Mouse (Mus musculus) liver, embryonic 12.5 days (tissue): ENCODE data around the gene Taf6. TPM values are rescaled to one million over a fixed set of nuclear protein-coding genes. Genes with fewer than 3 reads are reported as not detected.

Experiments
- ATAC-seq: fragments of 200-750 bp; cut with Nextera tagmentation; 2 replicates; pipeline ENCODE4 v1.8.0; 2017; ENCODE audit warnings: moderate number of reproducible peaks, mild to moderate bottlenecking, moderate library complexity
- H3K27ac ChIP-seq: fragments of 300-500 bp; sonication (generic); 2 replicates; pipeline ENCODE4 v1.5.1; 2016; ENCODE audit warnings: mild to moderate bottlenecking
- H3K27me3 ChIP-seq: fragments of 300-500 bp; sonication (generic); replicated peaks from 2 replicates; pipeline ENCODE4 v1.6.1; 2016; ENCODE audit warnings: mild to moderate bottlenecking, moderate library complexity
- H3K36me3 ChIP-seq: fragments of 300-500 bp; sonication (generic); 2 replicates; pipeline ENCODE4 v1.6.1; 2016; ENCODE audit warnings: mild to moderate bottlenecking, moderate library complexity
- H3K4me1 ChIP-seq: fragments of 300-500 bp; sonication (generic); 2 replicates; pipeline ENCODE4 v1.6.1; 2016
- H3K4me2 ChIP-seq: fragments of 300-500 bp; sonication (generic); 2 replicates; pipeline ENCODE4 v1.6.1; 2016; ENCODE audit warnings: mild to moderate bottlenecking, moderate library complexity
- H3K4me3 ChIP-seq: fragments of 300-500 bp; sonication (generic); 2 replicates; pipeline ENCODE4 v1.5.1; 2016; ENCODE audit warnings: mild to moderate bottlenecking, moderate library complexity
- H3K9ac ChIP-seq: fragments of 300-500 bp; sonication (generic); 2 replicates; pipeline ENCODE4 v1.6.1; 2016; ENCODE audit warnings: mild to moderate bottlenecking, moderate library complexity
- H3K9me3 ChIP-seq: fragments of 300-500 bp; sonication (generic); replicated peaks from 2 replicates; pipeline ENCODE4 v1.6.1; 2016; ENCODE audit warnings: mild to moderate bottlenecking, moderate library complexity
- WGBS: fragments of 180-500 bp; shearing (Covaris S2); methylation state at CpG from one replicate; pipeline ENCODE4 v1.1.7; 2016; ENCODE audit not compliant: insufficient replicate concordance; 5-methylcytosine and 5-hydroxymethylcytosine counted together
- polyA plus RNA-seq: library from polyadenylated mRNA; unstranded; fragments of >200 nt; fragmentation: Nextera tagmentation; extraction: Ambion mirVana; gene quantifications from 2 replicates; pipeline ENCODE4 v1.2.1, GENCODE M21; 2016

Taf6 gene
- polyA plus RNA-seq, 1 experiment from 2014 or later: 58.2 TPM

GRCm38 (mm10) chr5:138163610-138164009 is 23.6 kb downstream of the Taf6 start:
- Histone ChIP-seq H3K4me3 (no peak overlapping the region), H3K27ac (no peak overlapping the region), H3K4me2 (no peak overlapping the region), H3K9ac (no peak overlapping the region), H3K9me3 (no peaks in the 10 kb centered on the region), H3K27me3 (no peaks in the 10 kb centered on the region), H3K36me3 (peaks cover 66% of the 10 kb centered on the region), H3K4me1 (peaks cover 45% of the 10 kb centered on the region)
- WGBS: 77% methylated on average over 10 of the region's 10 CpGs
- ATAC-seq: no peak

- ATAC-seq: no peak
- Histone ChIP-seq H3K4me1 (peaks cover 39% of the 10 kb centered on the region), H3K27me3 (no peaks in the 10 kb centered on the region), H3K9ac (no peak overlapping the region), H3K4me2 (no peak overlapping the region), H3K4me3 (no peak overlapping the region), H3K36me3 (peaks cover 60% of the 10 kb centered on the region), H3K9me3 (no peaks in the 10 kb centered on the region), H3K27ac (peak overlapping the region; percentile 66; the same call in 1 of the 2 replicates)
- 69% methylated on average over 6 of the region's 6 CpGs for WGBS
These were observed 24.2 kb downstream of the Taf6 start for GRCm38 (mm10) chr5:138163046-138163445.

- peak; percentile 94 for ATAC-seq
- H3K27ac ChIP-seq: peak within 1 kb of the TSS; percentile 66
- no peaks in the 10 kb centered on the region for H3K27me3 ChIP-seq
- H3K36me3 ChIP-seq: peaks cover 40% of the 10 kb centered on the region
- no peaks in the 10 kb centered on the region for H3K9me3 ChIP-seq
- peak within 1 kb of the TSS; percentile 80 for H3K9ac ChIP-seq
- H3K4me2 ChIP-seq: peak within 1 kb of the TSS; percentile 81
- WGBS: under 1% methylated on average over 42 of the region's 42 CpGs
- peak within 1 kb of the TSS; percentile 75 for H3K4me3 ChIP-seq
- H3K4me1 ChIP-seq: peaks cover 32% of the 10 kb centered on the region
These were observed 26.2 kb downstream of the Taf6 start, which contains the start of gene Cops6 for GRCm38 (mm10) chr5:138160842-138161665. Gene Cops6, plus strand, starts transcription at chr5:138161071.

GRCm38 (mm10) chr5:138160224-138160762 is 27.0 kb downstream of the Taf6 start:
- 64% methylated on average over 7 of the region's 7 CpGs for WGBS
- Histone ChIP-seq H3K9ac (peak overlapping the region; percentile 80), H3K27ac (peak overlapping the region; percentile 50; the same call in 1 of the 2 replicates), H3K4me2 (peak overlapping the region; percentile 81), H3K4me3 (peak overlapping the region; percentile 75), H3K36me3 (peaks cover 33% of the 10 kb centered on the region), H3K9me3 (no peaks in the 10 kb centered on the region), H3K27me3 (no peaks in the 10 kb centered on the region), H3K4me1 (peaks cover 34% of the 10 kb centered on the region)
- no peak for ATAC-seq

- Histone ChIP-seq H3K27me3 (no peaks in the 10 kb centered on the region), H3K9me3 (no peaks in the 10 kb centered on the region), H3K4me1 (peaks cover 19% of the 10 kb centered on the region), H3K36me3 (peaks cover 24% of the 10 kb centered on the region), H3K4me3 (peak within 1 kb of the TSS; percentile 84), H3K27ac (peak within 1 kb of the TSS; percentile 82), H3K9ac (peak within 1 kb of the TSS; percentile 84), H3K4me2 (peak within 1 kb of the TSS; percentile 79)
- peak; percentile 97 for ATAC-seq
- WGBS: under 1% methylated on average over 31 of the region's 31 CpGs
These were observed 31.7 kb downstream of the Taf6 start, which contains the start of gene Zfp113 for GRCm38 (mm10) chr5:138155443-138155976. Gene Zfp113, minus strand, starts transcription at chr5:138155744.

DNA sequence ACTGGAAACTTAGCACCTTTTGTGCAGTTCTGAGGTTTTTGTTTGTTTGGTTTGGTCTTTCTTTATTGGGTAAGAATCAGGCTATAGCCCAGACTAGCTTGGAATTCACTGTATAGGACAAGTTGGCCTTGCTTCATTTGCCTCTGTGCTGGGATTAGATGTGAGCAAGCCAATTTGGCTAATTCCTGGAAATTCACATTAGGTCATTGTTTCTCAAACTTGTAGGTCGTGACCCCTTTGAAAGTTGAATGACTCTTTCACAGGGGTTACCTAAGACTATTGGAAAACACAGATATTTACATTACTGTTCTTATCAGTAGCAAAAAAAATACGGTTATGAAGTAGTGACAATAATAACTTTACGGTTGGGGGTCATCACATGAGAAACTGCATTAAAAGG is 32.9 kb downstream of the Taf6 start:
- H3K4me2 ChIP-seq: peak overlapping the region; percentile 79
- H3K36me3 ChIP-seq: peaks cover 29% of the 10 kb centered on the region
- H3K9ac ChIP-seq: peak overlapping the region; percentile 84; the same call in 1 of the 2 replicates
- H3K9me3 ChIP-seq: no peaks in the 10 kb centered on the region
- ATAC-seq: no peak
- no peaks in the 10 kb centered on the region for H3K27me3 ChIP-seq
- peaks cover 15% of the 10 kb centered on the region for H3K4me1 ChIP-seq
- H3K4me3 ChIP-seq: peak overlapping the region; percentile 84
- 58% methylated on average over 3 of the region's 3 CpGs for WGBS
- no peak overlapping the region for H3K27ac ChIP-seq

DNA sequence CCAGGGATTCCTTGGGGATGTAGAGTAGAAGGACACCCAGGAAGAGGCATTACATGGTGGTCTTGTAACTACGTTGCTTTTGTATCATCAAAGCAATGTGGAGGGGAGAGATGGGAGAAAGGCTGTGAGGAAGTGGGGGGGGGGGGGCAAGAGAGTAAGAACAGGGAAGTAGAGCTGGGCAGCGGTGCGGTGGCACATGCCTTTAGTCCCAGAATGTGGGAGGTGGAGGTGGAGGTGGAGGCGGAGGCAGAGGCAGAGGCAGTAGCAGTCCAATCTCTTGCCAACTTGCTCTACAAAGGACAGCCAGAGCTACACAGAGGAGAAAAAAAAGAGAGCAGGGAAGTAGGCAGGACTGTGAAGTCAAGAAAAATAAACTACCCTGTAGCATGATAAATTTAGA is 48.7 kb downstream of the Taf6 start:
- H3K27me3 ChIP-seq: no peaks in the 10 kb centered on the region
- ATAC-seq: no peak
- peaks cover 27% of the 10 kb centered on the region for H3K36me3 ChIP-seq
- H3K4me1 ChIP-seq: peaks cover 22% of the 10 kb centered on the region
- H3K27ac ChIP-seq: no peak overlapping the region
- WGBS: 30% methylated on average over 2 of the region's 4 CpGs
- H3K9me3 ChIP-seq: no peaks in the 10 kb centered on the region
- H3K4me3 ChIP-seq: no peak overlapping the region
- H3K4me2 ChIP-seq: no peak overlapping the region
- no peak overlapping the region for H3K9ac ChIP-seq

DNA sequence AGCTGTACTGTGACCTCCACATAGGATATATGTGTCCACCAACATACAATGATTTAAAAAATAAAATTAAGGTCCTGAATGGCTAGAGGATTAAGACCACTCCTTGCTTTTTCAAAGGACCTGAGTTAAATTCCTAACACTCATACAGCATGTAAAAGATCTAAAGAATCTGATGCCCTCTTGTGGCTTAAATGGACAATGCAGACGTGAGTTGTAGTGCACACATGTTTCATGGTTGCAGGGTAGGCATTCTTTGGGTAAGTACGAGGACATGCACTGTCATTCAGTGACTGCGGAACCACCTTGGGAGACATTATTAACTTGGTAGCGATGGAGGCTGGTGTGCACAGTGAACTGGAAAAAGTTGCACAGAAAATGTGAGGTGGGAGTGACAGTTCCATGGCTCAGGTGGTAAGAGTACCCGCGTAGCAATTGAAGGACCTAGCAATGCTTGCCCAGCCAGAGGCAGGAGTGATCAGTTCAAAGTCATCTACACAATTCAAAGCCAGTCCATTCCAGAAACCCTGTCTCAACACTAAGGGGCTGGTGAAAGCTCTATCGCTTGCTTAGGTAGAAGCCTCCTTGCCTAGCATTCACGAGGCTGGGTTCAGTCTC is 49.2 kb downstream of the Taf6 start:
- H3K9me3 ChIP-seq: no peaks in the 10 kb centered on the region
- peak; percentile 63; the same call in 1 of the 2 replicates for ATAC-seq
- H3K9ac ChIP-seq: no peak overlapping the region
- H3K4me2 ChIP-seq: no peak overlapping the region
- H3K4me1 ChIP-seq: peaks cover 22% of the 10 kb centered on the region
- no peak overlapping the region for H3K4me3 ChIP-seq
- H3K27me3 ChIP-seq: no peaks in the 10 kb centered on the region
- 47% methylated on average over 8 of the region's 8 CpGs for whole genome bisulfite sequencing
- no peak overlapping the region for H3K27ac ChIP-seq
- H3K36me3 ChIP-seq: peaks cover 28% of the 10 kb centered on the region

- peaks cover 33% of the 10 kb centered on the region for H3K36me3 ChIP-seq
- no peak overlapping the region for H3K4me3 ChIP-seq
- H3K4me1 ChIP-seq: peaks cover 22% of the 10 kb centered on the region
- ATAC-seq: peak; percentile 87
- H3K9ac ChIP-seq: no peak overlapping the region
- H3K27ac ChIP-seq: no peak overlapping the region; the same call in 1 of the 2 replicates
- H3K27me3 ChIP-seq: no peaks in the 10 kb centered on the region
- 28% methylated on average over 4 of the region's 4 CpGs for WGBS
- no peaks in the 10 kb centered on the region for H3K9me3 ChIP-seq
- peak overlapping the region; percentile 23 for H3K4me2 ChIP-seq
These were observed 50.0 kb downstream of the Taf6 start for GRCm38 (mm10) chr5:138137257-138137656.

DNA sequence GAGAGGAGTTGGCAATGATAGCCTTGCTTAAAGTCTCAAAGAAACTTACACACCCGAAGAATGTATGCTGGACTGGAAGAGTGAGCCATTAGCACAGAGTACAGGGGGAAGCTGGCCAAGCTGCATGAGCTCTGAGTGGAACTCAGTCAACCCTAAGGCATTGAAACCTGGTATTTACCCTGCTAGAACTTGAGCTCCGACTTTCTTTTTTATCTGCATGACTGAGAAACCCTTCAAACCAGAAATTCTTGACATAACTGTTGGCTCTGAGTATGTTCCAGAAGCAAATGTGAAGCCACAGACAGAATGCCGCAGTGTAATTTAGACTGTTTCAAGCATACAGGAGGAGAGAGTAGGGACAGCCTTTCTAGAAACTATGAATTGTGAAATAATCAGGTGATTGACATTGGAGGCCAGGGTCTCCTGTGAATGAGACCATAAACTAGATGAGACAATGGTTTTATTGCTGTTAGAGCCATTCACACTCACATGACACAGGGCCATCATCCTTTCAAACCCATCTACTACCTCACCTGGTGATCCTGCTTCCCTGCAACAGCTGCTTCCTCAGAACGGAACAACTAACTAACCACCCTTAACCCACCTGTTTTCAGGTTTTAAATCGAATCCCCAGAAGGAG is 54.7 kb downstream of the Taf6 start:
- Histone ChIP-seq H3K36me3 (peaks cover 77% of the 10 kb centered on the region), H3K9me3 (no peaks in the 10 kb centered on the region), H3K4me2 (no peak overlapping the region), H3K27me3 (no peaks in the 10 kb centered on the region), H3K4me1 (peaks cover 13% of the 10 kb centered on the region), H3K4me3 (no peak overlapping the region), H3K27ac (no peak overlapping the region), H3K9ac (no peak overlapping the region)
- 89% methylated on average over 5 of the region's 5 CpGs for whole genome bisulfite sequencing
- ATAC-seq: no peak
